Mouse (Mus musculus): ENCODE results near the gene Ypel4. TPM values are rescaled to one million over a fixed set of nuclear protein-coding genes. Genes with fewer than 3 reads are reported as not detected.

Gene Ypel4
- polyA plus RNA-seq, 1 experiment, result 194 TPM

DNA sequence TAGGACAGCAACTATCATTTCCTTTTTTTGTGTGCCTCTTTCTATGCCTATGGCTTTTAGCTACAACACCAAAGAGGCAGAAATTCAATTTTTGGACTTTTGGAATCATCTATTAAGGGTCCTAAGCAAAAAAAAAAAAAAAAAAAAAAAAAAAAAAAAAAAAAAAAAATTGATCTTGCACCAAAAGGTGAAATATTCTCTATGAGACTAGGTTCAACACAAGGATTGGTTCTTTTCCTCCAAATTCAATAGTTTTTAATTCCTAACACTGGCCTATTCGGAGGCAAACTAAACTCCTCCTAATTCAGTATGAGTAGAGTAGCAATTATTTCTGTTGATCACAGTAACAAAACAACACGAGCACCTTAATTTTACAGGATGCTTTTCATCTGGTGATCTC, 22.0 kb upstream of the Ypel4 start:
- 57% methylated on average over 2 of the region's 2 CpGs for WGBS
- TF ChIP-seq POLR2A (IDR thresholded peaks at IDR 0.05; ENCODE audit: insufficient read depth, low read depth, low read length) (no peak), CTCF (IDR thresholded peaks at IDR 0.05; ENCODE audit: insufficient read depth, low read depth, low read length) (no peak)

DNA sequence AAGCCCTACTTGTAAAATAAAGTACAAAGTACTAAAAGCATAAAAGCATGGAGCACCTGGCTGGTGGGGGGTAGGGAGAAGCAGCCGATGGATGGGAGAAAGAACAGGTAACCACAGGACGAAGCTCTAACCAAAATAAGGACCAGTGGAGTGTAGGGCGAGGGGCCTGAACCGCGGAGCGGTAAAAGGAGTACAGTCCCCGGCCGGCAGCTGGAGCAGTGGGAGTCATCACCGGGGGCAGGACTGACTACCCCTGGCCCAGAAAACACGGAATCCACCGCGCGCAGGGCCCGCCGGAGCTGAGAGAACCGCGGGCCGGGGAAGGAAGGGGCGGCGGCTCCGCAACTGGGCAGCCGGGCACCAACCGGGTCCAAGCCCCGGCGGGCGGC, 19.4 kb upstream of the Ypel4 start:
- TF ChIP-seq CTCF (IDR thresholded peaks at IDR 0.05; ENCODE audit: insufficient read depth, low read depth, low read length), result no peak
- no peak for TF ChIP-seq POLR2A (IDR thresholded peaks at IDR 0.05; ENCODE audit: insufficient read depth, low read depth, low read length)
- WGBS, result under 1% methylated on average over 26 of the region's 26 CpGs
- Histone ChIP-seq H3K4me3 (ENCODE audit: insufficient read depth, low read depth, low read length) (peak overlapping the region; percentile 77), H3K4me1 (ENCODE audit: control insufficient read depth, insufficient read depth, low read length) (no peaks in the 10 kb centered on the region), H3K27ac (ENCODE audit: insufficient read depth, low read depth, low read length) (peak overlapping the region; percentile 87)

More for the DNA sequence above, 22.0 kb upstream of the Ypel4 start:
- Histone ChIP-seq H3K27ac (ENCODE audit: insufficient read depth, low read depth, low read length) (no peak overlapping the region), H3K4me3 (ENCODE audit: insufficient read depth, low read depth, low read length) (no peak overlapping the region), H3K4me1 (ENCODE audit: control insufficient read depth, insufficient read depth, low read length) (peaks cover 2% of the 10 kb centered on the region; the same call in 1 of the 2 replicates)

DNA sequence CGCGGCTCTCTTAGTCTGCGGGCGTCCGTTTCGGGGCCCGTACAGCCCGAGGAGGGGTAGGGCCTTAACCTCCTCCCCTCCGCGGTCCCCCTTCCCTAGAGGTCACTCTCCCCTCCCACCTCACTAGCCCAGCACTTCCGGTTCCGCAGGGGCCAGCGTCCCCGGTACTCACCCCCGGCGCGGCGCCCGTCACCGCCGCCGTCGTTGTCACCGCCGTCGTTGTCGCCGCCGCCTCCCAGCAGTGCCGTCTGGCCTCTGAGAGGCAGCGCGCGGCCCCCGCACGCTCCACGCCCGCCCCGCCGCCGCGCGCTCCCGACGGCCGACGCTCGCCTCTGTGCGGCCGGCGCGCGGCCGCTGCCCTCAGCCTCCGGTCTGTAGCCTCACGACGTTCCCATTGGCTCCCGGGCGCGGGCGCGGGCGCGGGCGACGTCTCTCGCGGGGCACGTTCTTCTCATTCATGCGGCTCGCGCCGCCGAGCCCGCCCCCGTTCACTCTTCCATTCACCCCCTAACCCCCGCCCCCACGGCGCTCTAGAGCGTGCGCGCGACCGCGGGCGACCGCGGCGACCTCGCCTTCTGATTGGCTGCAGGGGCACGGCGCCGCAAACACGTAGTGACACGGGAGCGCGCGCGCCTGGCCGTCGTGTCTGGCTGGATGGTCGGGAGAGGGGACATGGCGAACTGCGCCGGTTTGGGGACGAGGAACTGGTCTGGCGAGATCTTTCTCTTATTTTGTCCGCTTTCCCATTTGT, 18.9 kb upstream of the Ypel4 start, which contains the start of gene Zdhhc5:
TSS of gene Zdhhc5 (minus strand) at position 370 of the 751 bp plus-strand sequence.
- H3K4me3 ChIP-seq (ENCODE audit: insufficient read depth, low read depth, low read length), result peak within 1 kb of the TSS; percentile 84
- WGBS, result under 1% methylated on average over 107 of the region's 107 CpGs
- H3K4me1 ChIP-seq (ENCODE audit: control insufficient read depth, insufficient read depth, low read length), result no peaks in the 10 kb centered on the region
- H3K27ac ChIP-seq (ENCODE audit: insufficient read depth, low read depth, low read length), result peak within 1 kb of the TSS; percentile 95
- TF ChIP-seq CTCF (IDR thresholded peaks at IDR 0.05; ENCODE audit: insufficient read depth, low read depth, low read length) (no peak), POLR2A (IDR thresholded peaks at IDR 0.05; ENCODE audit: insufficient read depth, low read depth, low read length) (peak; percentile 53)

DNA sequence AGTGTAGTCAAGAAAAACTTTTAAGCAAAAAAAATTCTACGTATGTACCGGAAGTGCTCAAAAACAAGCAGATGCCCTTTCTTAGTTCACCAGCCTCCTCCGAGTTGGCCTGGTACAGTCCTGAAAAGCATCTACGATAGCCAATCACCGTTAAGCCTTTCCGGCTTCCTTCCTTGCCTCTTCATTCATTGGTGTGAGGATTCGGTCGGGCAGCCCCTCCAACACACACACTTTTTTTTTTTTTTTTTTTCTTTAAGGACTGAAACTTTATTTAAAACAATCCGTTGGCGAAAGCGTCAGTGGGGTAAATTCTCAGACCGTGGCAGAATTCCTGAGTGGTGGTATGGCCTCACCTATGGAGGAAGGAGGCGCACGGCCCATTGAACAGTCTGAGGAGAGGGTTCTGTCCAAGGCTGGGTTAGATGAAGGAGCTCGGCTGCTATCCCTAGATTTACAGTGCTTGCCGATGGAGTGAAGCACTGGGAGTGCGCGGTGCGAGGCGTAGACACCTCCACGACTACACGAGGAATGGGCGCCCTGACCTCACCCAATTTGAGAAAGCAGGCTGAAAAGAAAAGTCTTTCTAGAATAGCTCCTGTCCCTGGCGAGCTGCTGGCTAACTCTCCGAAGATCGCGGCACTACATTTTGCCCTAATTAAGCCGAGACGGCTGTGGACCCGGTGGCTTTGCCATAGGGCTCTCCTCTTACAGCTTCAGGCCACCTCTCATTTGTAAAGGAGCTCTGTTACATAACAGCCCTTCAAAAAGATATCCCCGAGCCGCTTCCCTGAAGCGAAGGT, 18.1 kb upstream of the Ypel4 start:
- TF ChIP-seq CTCF (IDR thresholded peaks at IDR 0.05; ENCODE audit: insufficient read depth, low read depth, low read length), result no peak
- TF ChIP-seq POLR2A (IDR thresholded peaks at IDR 0.05; ENCODE audit: insufficient read depth, low read depth, low read length), result no peak
- under 1% methylated on average over 33 of the region's 33 CpGs for WGBS
- Histone ChIP-seq H3K27ac (ENCODE audit: insufficient read depth, low read depth, low read length) (peak overlapping the region; percentile 95), H3K4me1 (ENCODE audit: control insufficient read depth, insufficient read depth, low read length) (no peaks in the 10 kb centered on the region), H3K4me3 (ENCODE audit: insufficient read depth, low read depth, low read length) (peak overlapping the region; percentile 84)

GRCm38 (mm10) chr2:84716423-84717355, 17.2 kb upstream of the Ypel4 start:
- no peaks in the 10 kb centered on the region for H3K4me1 ChIP-seq (ENCODE audit: control insufficient read depth, insufficient read depth, low read length)
- no peak overlapping the region for H3K4me3 ChIP-seq (ENCODE audit: insufficient read depth, low read depth, low read length)
- WGBS, result 27% methylated on average over 9 of the region's 9 CpGs
- no peak for TF ChIP-seq CTCF (IDR thresholded peaks at IDR 0.05; ENCODE audit: insufficient read depth, low read depth, low read length)
- no peak for TF ChIP-seq POLR2A (IDR thresholded peaks at IDR 0.05; ENCODE audit: insufficient read depth, low read depth, low read length)
- peak overlapping the region; percentile 95 for H3K27ac ChIP-seq (ENCODE audit: insufficient read depth, low read depth, low read length)

- Histone ChIP-seq H3K4me3 (ENCODE audit: insufficient read depth, low read depth, low read length) (no peak overlapping the region), H3K4me1 (ENCODE audit: control insufficient read depth, insufficient read depth, low read length) (no peaks in the 10 kb centered on the region), H3K27ac (ENCODE audit: insufficient read depth, low read depth, low read length) (no peak overlapping the region)
- TF ChIP-seq POLR2A (IDR thresholded peaks at IDR 0.05; ENCODE audit: insufficient read depth, low read depth, low read length) (no peak), CTCF (IDR thresholded peaks at IDR 0.05; ENCODE audit: insufficient read depth, low read depth, low read length) (no peak)
- WGBS, result 95% methylated on average over 4 of the region's 4 CpGs
Measured at GRCm38 (mm10) chr2:84717357-84717756, 16.5 kb upstream of the Ypel4 start.

DNA sequence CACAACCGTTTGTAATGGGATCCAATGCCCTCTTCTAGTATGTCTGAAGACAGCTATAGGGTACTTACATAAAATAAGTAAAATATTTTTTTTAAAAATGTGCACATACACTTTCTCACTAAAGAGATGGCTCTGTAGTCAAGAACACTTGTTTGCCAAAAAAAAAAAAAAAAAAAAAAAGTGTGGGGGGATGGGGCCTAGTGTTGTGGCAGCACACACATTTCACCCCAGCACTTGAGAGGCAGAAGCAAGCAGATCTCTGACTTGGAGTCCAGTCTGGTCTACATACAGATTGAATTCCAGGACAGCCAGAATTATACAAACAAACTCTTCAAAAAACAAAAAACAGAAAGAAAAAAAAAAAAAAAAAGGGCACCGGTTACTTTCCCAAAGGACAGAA, 13.1 kb upstream of the Ypel4 start:
- Histone ChIP-seq H3K27ac (ENCODE audit: insufficient read depth, low read depth, low read length) (no peak overlapping the region), H3K4me3 (ENCODE audit: insufficient read depth, low read depth, low read length) (no peak overlapping the region), H3K4me1 (ENCODE audit: control insufficient read depth, insufficient read depth, low read length) (peaks cover 4% of the 10 kb centered on the region)
- WGBS, result 85% methylated on average over 2 of the region's 2 CpGs
- TF ChIP-seq POLR2A (IDR thresholded peaks at IDR 0.05; ENCODE audit: insufficient read depth, low read depth, low read length), result no peak
- TF ChIP-seq CTCF (IDR thresholded peaks at IDR 0.05; ENCODE audit: insufficient read depth, low read depth, low read length), result no peak

DNA sequence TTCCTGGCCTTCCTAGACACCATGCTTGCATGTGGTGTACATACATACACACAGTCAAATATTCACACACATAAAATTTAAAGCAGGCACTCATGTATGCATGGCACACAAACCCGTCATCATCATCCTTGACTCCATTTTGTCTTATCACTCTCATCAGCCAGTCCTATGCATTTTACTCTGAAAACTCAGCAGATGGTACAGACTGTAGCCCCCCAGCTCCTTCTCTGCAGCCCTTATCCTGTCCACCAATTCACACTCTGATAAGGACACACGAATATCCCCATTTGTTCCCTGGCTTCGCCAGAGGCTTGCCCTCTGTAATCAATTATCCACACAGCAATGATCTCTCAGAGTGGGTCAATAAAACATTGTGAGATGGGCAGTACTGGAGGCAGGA, 12.7 kb upstream of the Ypel4 start:
- 92% methylated on average over 3 of the region's 3 CpGs for WGBS

More for the DNA sequence above, 12.7 kb upstream of the Ypel4 start:
- Histone ChIP-seq H3K4me1 (ENCODE audit: control insufficient read depth, insufficient read depth, low read length) (peaks cover 7% of the 10 kb centered on the region), H3K27ac (ENCODE audit: insufficient read depth, low read depth, low read length) (no peak overlapping the region), H3K4me3 (ENCODE audit: insufficient read depth, low read depth, low read length) (no peak overlapping the region)
- TF ChIP-seq CTCF (IDR thresholded peaks at IDR 0.05; ENCODE audit: insufficient read depth, low read depth, low read length) (no peak), POLR2A (IDR thresholded peaks at IDR 0.05; ENCODE audit: insufficient read depth, low read depth, low read length) (no peak)

All from olfactory bulb, adult 2 months (tissue).